Mouse (Mus musculus) E14TG2a.4 (cell line): ENCODE measurements around the gene Wdr95.

Experiments
- CTCF ChIP-seq: conservative IDR thresholded peaks from 2 replicates; pipeline ENCODE4 v1.5.1; 2014; ENCODE audit warnings: low read length
- NANOG ChIP-seq: IDR thresholded peaks from 2 replicates; pipeline ENCODE4 v1.6.1; 2014; ENCODE audit warnings: borderline replicate concordance, low read length, mixed read lengths
- POU5F1 ChIP-seq: IDR thresholded peaks from 2 replicates; pipeline ENCODE4 v1.6.1; 2014; ENCODE audit warnings: low read length, borderline replicate concordance

GRCm38 (mm10) chr5:149597351-149597750, 68.9 kb downstream of the Wdr95 start:
- TF ChIP-seq CTCF = no peak
- TF ChIP-seq NANOG = no peak
- no peak for TF ChIP-seq POU5F1
